Mouse (Mus musculus): ENCODE data around the gene Gm43517. TPM values are rescaled to one million over a fixed set of nuclear protein-coding genes. Genes with fewer than 3 reads are reported as not detected.

Gm43517 gene
- polyA plus RNA-seq, 1 experiment from 2014 or later: not detected

- no peak overlapping the region for H3K27ac ChIP-seq
Measured at GRCm38 (mm10) chr12:49389666-49390065, 4.7 kb downstream of the Gm43517 start.

GRCm38 (mm10) chr12:49390257-49390656, 5.3 kb downstream of the Gm43517 start:
- Histone ChIP-seq H3K27me3 (replicated peaks) (peaks cover 67% of the 10 kb centered on the region), H3K36me3 (no peaks in the 10 kb centered on the region), H3K4me3 (no peak overlapping the region), H3K9me3 (replicated peaks) (no peaks in the 10 kb centered on the region), H3K9ac (no peak overlapping the region), H3K4me1 (no peaks in the 10 kb centered on the region), H3K4me2 (no peak overlapping the region), H3K27ac (no peak overlapping the region)
- no peak for ATAC-seq
- WGBS (ENCODE audit: insufficient replicate concordance): 3% methylated on average over 13 of the region's 13 CpGs

More at GRCm38 (mm10) chr12:49389666-49390065, 4.7 kb downstream of the Gm43517 start:
- Histone ChIP-seq H3K4me1 (no peaks in the 10 kb centered on the region), H3K36me3 (no peaks in the 10 kb centered on the region), H3K4me2 (no peak overlapping the region), H3K4me3 (no peak overlapping the region), H3K9ac (no peak overlapping the region), H3K27me3 (replicated peaks) (peaks cover 67% of the 10 kb centered on the region), H3K9me3 (replicated peaks) (no peaks in the 10 kb centered on the region)
- ATAC-seq: no peak
- WGBS (ENCODE audit: insufficient replicate concordance): 1% methylated on average over 5 of the region's 5 CpGs

GRCm38 (mm10) chr12:49390926-49391304, 5.9 kb downstream of the Gm43517 start:
- Histone ChIP-seq H3K9me3 (replicated peaks) (no peaks in the 10 kb centered on the region), H3K4me3 (no peak overlapping the region), H3K27me3 (replicated peaks) (peaks cover 62% of the 10 kb centered on the region), H3K9ac (no peak overlapping the region), H3K27ac (no peak overlapping the region), H3K4me2 (0 out of 2 replicates have a peak overlapping the region, but pooled peaks have one; percentile 15), H3K36me3 (no peaks in the 10 kb centered on the region), H3K4me1 (no peaks in the 10 kb centered on the region)
- WGBS (ENCODE audit: insufficient replicate concordance): 4% methylated on average over 9 of the region's 9 CpGs
- ATAC-seq: no peak

- Histone ChIP-seq H3K4me2 (0 out of 2 replicates have a peak overlapping the region, but pooled peaks have one; percentile 15), H3K4me1 (no peaks in the 10 kb centered on the region), H3K9ac (no peak overlapping the region), H3K4me3 (no peak overlapping the region), H3K27ac (no peak overlapping the region), H3K36me3 (no peaks in the 10 kb centered on the region), H3K9me3 (replicated peaks) (no peaks in the 10 kb centered on the region), H3K27me3 (replicated peaks) (peaks cover 60% of the 10 kb centered on the region)
- WGBS (ENCODE audit: insufficient replicate concordance): under 1% methylated on average over 42 of the region's 42 CpGs
- peak; percentile 51; the same call in 1 of the 2 replicates for ATAC-seq
Measured at GRCm38 (mm10) chr12:49391305-49392040, 6.5 kb downstream of the Gm43517 start.

- Histone ChIP-seq H3K9ac (no peak overlapping the region), H3K4me3 (no peak overlapping the region), H3K4me1 (no peaks in the 10 kb centered on the region), H3K27me3 (replicated peaks) (peaks cover 60% of the 10 kb centered on the region), H3K4me2 (no peak overlapping the region), H3K27ac (no peak overlapping the region), H3K36me3 (no peaks in the 10 kb centered on the region), H3K9me3 (replicated peaks) (no peaks in the 10 kb centered on the region)
- WGBS (ENCODE audit: insufficient replicate concordance): 3% methylated on average over 10 of the region's 10 CpGs
- no peak for ATAC-seq
Measured at GRCm38 (mm10) chr12:49392041-49392390, 7.0 kb downstream of the Gm43517 start.

- H3K9ac ChIP-seq: no peak overlapping the region
- H3K4me1 ChIP-seq: no peaks in the 10 kb centered on the region
- no peak for ATAC-seq
- WGBS (ENCODE audit: insufficient replicate concordance): 6% methylated on average over 5 of the region's 5 CpGs
- H3K27me3 ChIP-seq (replicated peaks): peaks cover 63% of the 10 kb centered on the region
- H3K4me3 ChIP-seq: no peak overlapping the region
- H3K36me3 ChIP-seq: no peaks in the 10 kb centered on the region
- no peak overlapping the region for H3K27ac ChIP-seq
- H3K4me2 ChIP-seq: no peak overlapping the region
- no peaks in the 10 kb centered on the region for H3K9me3 ChIP-seq (replicated peaks)
Measured at GRCm38 (mm10) chr12:49392876-49393275, 7.9 kb downstream of the Gm43517 start.

- Histone ChIP-seq H3K27me3 (replicated peaks) (peaks cover 64% of the 10 kb centered on the region), H3K4me3 (no peak overlapping the region), H3K36me3 (no peaks in the 10 kb centered on the region), H3K27ac (no peak overlapping the region), H3K4me2 (no peak overlapping the region), H3K9ac (no peak overlapping the region), H3K4me1 (no peaks in the 10 kb centered on the region), H3K9me3 (replicated peaks) (no peaks in the 10 kb centered on the region)
- WGBS (ENCODE audit: insufficient replicate concordance): 13% methylated on average over 3 of the region's 3 CpGs
- no peak for ATAC-seq
Measured at GRCm38 (mm10) chr12:49393639-49394038, 8.7 kb downstream of the Gm43517 start.

GRCm38 (mm10) chr12:49394181-49394580, 9.2 kb downstream of the Gm43517 start:
- H3K27me3 ChIP-seq (replicated peaks): peaks cover 66% of the 10 kb centered on the region
- H3K9me3 ChIP-seq (replicated peaks): no peaks in the 10 kb centered on the region
- H3K36me3 ChIP-seq: no peaks in the 10 kb centered on the region
- ATAC-seq: no peak
- no peak overlapping the region for H3K27ac ChIP-seq
- no peak overlapping the region for H3K9ac ChIP-seq
- no peaks in the 10 kb centered on the region for H3K4me1 ChIP-seq
- no peak overlapping the region for H3K4me2 ChIP-seq
- 2% methylated on average over 1 of the region's 1 CpGs for WGBS (ENCODE audit: insufficient replicate concordance)
- no peak overlapping the region for H3K4me3 ChIP-seq

- H3K27me3 ChIP-seq (replicated peaks): peaks cover 65% of the 10 kb centered on the region
- no peak for ATAC-seq
- 3% methylated on average over 17 of the region's 17 CpGs for WGBS (ENCODE audit: insufficient replicate concordance)
Measured at GRCm38 (mm10) chr12:49394836-49395235, 9.9 kb downstream of the Gm43517 start.

GRCm38 (mm10) chr12:49395969-49396368, 11.0 kb downstream of the Gm43517 start:
- no peak overlapping the region for H3K9ac ChIP-seq
- H3K9me3 ChIP-seq (replicated peaks): no peaks in the 10 kb centered on the region
- H3K4me2 ChIP-seq: no peak overlapping the region
- H3K27ac ChIP-seq: no peak overlapping the region
- H3K4me3 ChIP-seq: no peak overlapping the region
- peaks cover 65% of the 10 kb centered on the region for H3K27me3 ChIP-seq (replicated peaks)
- ATAC-seq: no peak
- no peaks in the 10 kb centered on the region for H3K4me1 ChIP-seq
- H3K36me3 ChIP-seq: no peaks in the 10 kb centered on the region
- 19% methylated on average over 2 of the region's 2 CpGs for WGBS (ENCODE audit: insufficient replicate concordance)

More at GRCm38 (mm10) chr12:49394836-49395235, 9.9 kb downstream of the Gm43517 start:
- no peak overlapping the region for H3K9ac ChIP-seq
- no peak overlapping the region for H3K4me2 ChIP-seq
- H3K4me1 ChIP-seq: no peaks in the 10 kb centered on the region
- no peaks in the 10 kb centered on the region for H3K9me3 ChIP-seq (replicated peaks)
- no peak overlapping the region for H3K27ac ChIP-seq
- H3K4me3 ChIP-seq: no peak overlapping the region
- H3K36me3 ChIP-seq: no peaks in the 10 kb centered on the region

GRCm38 (mm10) chr12:49396776-49397175, 11.8 kb downstream of the Gm43517 start:
- H3K4me1 ChIP-seq: no peaks in the 10 kb centered on the region
- no peak overlapping the region for H3K4me2 ChIP-seq
- H3K27ac ChIP-seq: no peak overlapping the region
- H3K4me3 ChIP-seq: no peak overlapping the region
- peaks cover 65% of the 10 kb centered on the region for H3K27me3 ChIP-seq (replicated peaks)
- no peak for ATAC-seq
- 20% methylated on average over 1 of the region's 1 CpGs for WGBS (ENCODE audit: insufficient replicate concordance)
- H3K9ac ChIP-seq: no peak overlapping the region
- H3K36me3 ChIP-seq: no peaks in the 10 kb centered on the region
- no peaks in the 10 kb centered on the region for H3K9me3 ChIP-seq (replicated peaks)

- H3K27me3 ChIP-seq (replicated peaks): peaks cover 59% of the 10 kb centered on the region
- H3K9me3 ChIP-seq (replicated peaks): no peaks in the 10 kb centered on the region
- 24% methylated on average over 4 of the region's 4 CpGs for WGBS (ENCODE audit: insufficient replicate concordance)
- H3K4me3 ChIP-seq: no peak overlapping the region
- no peak overlapping the region for H3K4me2 ChIP-seq
- H3K4me1 ChIP-seq: no peaks in the 10 kb centered on the region
- no peak overlapping the region for H3K27ac ChIP-seq
- ATAC-seq: no peak
- no peaks in the 10 kb centered on the region for H3K36me3 ChIP-seq
- H3K9ac ChIP-seq: no peak overlapping the region
Measured at GRCm38 (mm10) chr12:49397443-49398162, 12.6 kb downstream of the Gm43517 start.

All from liver, embryonic 12.5 days (tissue).